Mouse (Mus musculus) heart, adult 2 months (tissue): Measurements from ENCODE around the gene C1qc.

Experiments
- CTCF ChIP-seq: fragments of 200-600 bp; IDR thresholded peaks from 2 replicates; pipeline ENCODE4 v1.8.1; 2022; ENCODE audit warnings: antibody characterized with exemption, mild to moderate bottlenecking, moderate library complexity
- EP300 ChIP-seq: fragments of 200-500 bp; IDR thresholded peaks from 2 replicates; pipeline ENCODE4 v1.6.1; 2011; ENCODE audit warnings: low read depth, low read length, control low read depth; ENCODE audit not compliant: insufficient read depth
- POLR2A ChIP-seq: fragments of 200-500 bp; IDR thresholded peaks from 2 replicates; pipeline ENCODE4 v1.6.1; 2011; ENCODE audit warnings: mild to moderate bottlenecking, low read depth, low read length, control low read depth; ENCODE audit not compliant: insufficient read depth

GRCm38 (mm10) chr4:136868371-136868770 is 24.5 kb downstream of the C1qc start:
- no peak for TF ChIP-seq CTCF
- TF ChIP-seq EP300, result no peak
- TF ChIP-seq POLR2A, result no peak
